Mouse (Mus musculus): ENCODE data around the gene Dcxr.
"Not testable (repeated sequence)": the region's sequence is repeated elsewhere in the genome, so short reads cannot be mapped to it uniquely, and the experiment has no call there.

Dcxr gene

GRCm38 (mm10) chr11:120707969-120708368, 19.1 kb downstream of the Dcxr start:
- no peak for DNase-seq

DNA sequence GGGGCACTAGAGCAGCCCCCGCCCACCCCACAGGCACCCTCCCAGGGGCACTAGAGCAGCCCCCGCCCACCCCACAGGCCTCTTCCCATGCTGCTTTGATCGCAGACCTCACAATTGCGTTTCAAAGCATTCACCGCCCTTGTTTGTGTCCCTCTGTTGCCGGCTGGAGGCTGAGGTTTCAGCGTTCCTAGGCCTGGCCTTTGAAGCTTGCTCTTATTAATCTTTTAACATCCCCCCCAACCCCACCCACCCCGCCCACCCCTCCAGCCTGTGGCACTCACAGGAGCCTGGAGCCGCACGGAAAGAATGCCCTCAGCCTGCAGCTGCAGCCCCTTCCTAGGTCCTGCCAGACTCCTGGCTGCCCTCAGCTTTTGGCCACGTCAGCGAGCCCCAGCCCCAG, 19.9 kb downstream of the Dcxr start:
- DNase-seq, result no peak

GRCm38 (mm10) chr11:120706120-120706519, 21.0 kb downstream of the Dcxr start:
- DNase-seq, result no peak

GRCm38 (mm10) chr11:120704486-120705325, 22.4 kb downstream of the Dcxr start:
- no peak for DNase-seq

DNA sequence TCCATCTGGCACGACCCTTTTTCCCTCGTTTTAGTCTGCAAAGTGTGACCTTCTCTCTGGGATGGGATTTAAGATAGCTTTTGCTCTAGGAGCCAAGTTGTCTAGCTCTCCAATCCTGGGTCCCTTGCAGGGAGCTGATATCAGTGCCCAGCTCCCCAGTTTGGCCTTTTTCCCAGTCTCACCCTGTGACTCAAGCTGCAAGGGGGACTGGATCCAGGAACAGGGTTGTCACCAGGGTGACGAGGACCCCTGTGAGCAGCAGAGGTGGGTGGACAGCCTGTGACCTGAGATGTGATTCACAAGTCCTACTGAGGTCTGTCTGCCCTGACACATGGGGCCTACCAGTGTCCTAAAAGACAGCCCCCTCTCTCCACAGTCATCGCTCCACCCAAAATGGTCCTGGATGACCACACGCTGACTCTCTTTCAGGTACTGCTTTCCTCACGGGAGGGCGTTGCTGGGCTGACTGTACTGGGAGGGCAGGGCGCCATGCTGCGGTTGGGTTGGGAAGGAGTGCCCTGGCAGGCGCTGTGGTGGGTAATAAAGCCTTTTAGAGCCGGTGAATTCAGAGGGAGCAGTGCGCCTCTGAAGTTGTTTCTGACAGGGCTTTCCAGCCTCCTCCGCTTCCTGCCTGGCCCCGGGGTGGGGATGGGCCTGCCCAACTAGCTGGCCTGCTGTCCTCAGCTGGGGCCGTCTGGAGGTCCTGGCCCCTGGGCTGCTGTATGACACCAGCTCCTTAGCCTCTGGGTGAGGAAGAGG, 23.2 kb downstream of the Dcxr start:
- peak in 1 of 2 experiments; percentile 43 for DNase-seq

DNA sequence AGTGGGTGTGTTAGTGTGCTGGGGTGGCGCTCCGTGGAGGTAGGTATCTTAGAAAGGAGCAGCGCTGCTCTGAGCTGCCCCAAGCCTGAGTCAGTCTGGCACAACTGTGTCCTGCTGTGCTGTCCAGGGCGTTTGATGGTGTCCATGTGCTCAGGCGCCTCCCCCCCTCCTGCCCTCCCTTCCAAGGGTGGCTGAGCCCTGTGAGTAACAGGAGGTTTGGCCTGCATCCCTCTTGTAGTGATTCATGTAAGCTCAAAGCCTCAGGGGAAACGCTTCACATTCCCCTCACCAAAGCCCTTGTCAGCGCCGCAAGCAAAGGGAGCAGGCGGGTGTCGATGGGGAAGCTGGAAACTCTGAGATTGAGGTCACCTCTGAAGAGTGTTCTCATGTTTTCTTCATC, 29.3 kb downstream of the Dcxr start:
- DNase-seq, result no peak

DNA sequence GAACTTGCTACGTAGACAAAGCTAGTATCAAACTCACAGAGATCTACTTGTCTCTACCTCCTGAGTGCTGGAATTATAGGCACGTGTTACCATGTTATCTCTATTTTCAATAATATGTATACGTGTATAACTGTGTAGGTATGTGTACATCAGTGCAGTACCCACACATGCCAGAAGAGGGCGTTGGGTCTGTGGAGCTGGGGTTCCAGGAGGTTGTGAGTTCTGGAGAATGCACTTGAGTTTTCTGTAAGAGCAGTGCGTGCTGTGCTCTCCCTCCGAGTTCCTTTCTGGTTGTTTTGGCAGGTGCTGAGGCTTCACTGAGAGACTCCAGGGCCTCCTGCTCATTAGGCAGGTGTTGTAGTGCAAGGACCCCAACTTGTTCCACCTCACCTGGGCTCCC, 30.5 kb downstream of the Dcxr start:
- no peak for DNase-seq

- DNase-seq, result no peak
Measured at GRCm38 (mm10) chr11:120695641-120696040, 31.4 kb downstream of the Dcxr start.

DNA sequence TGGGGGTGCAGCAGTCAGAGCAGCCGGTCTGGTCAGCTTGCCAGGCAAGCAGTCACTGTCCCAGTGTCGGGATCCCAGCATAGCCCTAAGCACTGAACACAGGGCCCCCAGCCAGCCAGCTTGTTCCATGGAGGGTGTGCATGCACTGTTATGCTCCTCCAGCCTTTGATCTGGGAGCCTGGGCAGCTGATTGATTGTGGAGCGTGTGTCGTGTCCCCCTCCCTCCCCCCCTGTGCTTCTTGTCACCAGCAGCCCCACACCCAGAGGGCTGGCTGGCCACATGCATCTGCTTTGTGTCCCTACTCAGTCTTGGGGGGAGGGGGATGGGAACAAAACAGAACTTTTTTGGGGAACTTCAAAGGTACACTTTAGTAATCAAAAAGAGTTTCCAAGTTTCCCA, 31.9 kb downstream of the Dcxr start:
- DNase-seq, result peak; percentile 51 to 66

DNA sequence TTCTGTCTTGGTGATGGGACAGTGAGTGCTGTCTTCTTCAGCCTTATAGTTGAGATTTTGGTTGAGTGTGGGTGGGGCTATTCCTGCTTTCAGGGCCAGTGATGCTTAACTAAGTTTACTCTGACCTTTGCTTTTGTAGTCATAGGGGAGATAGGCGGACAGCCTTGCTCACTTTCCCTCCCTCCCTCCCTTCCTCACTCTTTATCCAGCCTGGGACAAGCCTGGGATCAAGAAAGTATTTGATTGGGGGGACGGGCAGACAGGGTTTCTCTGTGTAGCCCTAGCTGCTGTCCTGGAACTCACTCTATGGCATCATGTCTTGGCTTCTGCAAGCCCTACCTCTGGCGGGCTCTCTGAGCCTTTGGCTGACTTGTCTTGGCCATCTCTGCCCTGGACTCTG, 33.6 kb downstream of the Dcxr start:
- no peak for DNase-seq

GRCm38 (mm10) chr11:120692471-120693011, 34.5 kb downstream of the Dcxr start:
- peak in 1 of 2 experiments; percentile 49 for DNase-seq

- no peak for DNase-seq
Measured at GRCm38 (mm10) chr11:120689365-120689764, 37.7 kb downstream of the Dcxr start.

DNA sequence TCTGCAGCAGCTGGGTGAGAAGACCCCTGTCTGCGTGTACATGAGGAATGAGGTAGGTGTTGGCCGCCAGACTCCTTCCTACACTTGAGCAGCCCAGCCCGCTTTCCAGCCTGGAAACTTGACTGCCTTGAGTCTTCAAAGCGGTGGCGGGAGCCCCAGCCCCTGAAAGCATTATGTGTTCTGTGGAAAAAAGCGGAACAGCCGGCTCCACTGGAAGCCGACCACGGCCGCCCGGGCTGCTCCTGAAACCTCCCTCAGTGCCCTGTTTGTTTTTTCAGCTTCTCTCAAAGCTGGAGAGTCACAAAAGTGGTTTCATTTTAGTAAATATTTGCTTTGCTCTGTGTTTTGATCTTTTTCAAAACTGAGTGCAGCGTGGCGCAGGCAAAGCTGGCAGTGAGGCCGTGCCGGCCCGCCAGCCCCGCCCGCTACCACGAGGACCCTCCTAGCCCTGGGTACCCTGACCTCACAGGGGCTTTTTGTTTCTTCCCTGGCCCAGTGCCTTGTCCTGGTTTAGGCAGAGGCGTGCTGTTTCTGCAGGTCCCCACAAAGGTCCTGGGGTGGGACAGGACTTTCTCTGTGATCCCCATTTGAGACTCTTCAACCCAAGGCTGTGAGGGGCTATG, 40.3 kb downstream of the Dcxr start:
- no peak for DNase-seq

GRCm38 (mm10) chr11:120684660-120685059, 42.4 kb downstream of the Dcxr start:
- no peak for DNase-seq

GRCm38 (mm10) chr11:120684086-120684485, 43.0 kb downstream of the Dcxr start:
- no peak for DNase-seq

GRCm38 (mm10) chr11:120683536-120683935, 43.5 kb downstream of the Dcxr start:
- no peak for DNase-seq

DNA sequence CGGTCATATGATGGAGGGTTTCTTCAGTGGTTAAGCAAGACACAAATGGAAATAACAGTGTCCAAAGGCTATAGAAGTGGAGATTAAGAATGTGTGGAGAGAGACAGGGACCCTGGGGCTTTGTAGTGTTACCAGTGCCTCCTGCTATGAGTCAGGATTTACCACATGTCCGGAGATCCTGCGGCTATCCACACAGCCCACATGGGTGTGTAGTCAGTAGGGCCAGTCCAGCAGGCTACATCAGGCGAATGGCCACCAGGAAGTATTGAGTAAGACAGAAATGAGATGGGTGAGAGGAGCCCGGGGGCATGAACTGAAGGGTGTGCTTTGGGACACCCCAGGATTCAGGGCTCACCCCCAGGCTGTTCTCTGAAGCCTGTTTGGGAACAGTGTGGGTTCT, 44.4 kb downstream of the Dcxr start:
- DNase-seq, result no peak

GRCm38 (mm10) chr11:120679909-120680308, 47.2 kb downstream of the Dcxr start:
- DNase-seq, result peak; percentile 33 to 42

- DNase-seq, result no peak
Measured at GRCm38 (mm10) chr11:120676951-120677350, 50.1 kb downstream of the Dcxr start.

DNA sequence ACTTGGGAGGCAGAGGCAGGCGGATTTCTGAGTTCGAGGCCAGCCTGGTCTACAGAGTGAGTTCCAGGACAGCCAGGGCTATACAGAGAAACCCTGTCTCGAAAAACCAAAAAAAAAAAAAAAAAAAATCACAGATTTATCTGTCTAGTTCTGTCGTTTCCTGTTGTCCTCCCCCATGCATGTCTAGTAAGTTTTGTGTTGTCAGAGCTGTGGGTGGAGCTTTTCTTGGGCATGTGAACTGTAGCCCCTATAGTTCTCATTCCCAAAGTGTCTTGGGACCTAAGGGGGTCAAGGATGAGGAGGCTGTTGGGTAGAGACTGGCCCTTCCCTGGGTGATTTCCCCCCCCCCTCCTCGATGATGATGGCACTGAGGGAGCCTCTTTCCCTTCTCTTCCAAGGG, 51.2 kb downstream of the Dcxr start:
- not testable (repeated sequence) for DNase-seq

All from cerebellum, postnatal 10 days (tissue).